Mouse (Mus musculus) erythroblast, embryonic 14.5 days (primary cell): ENCODE measurements around the gene Cnot6.

ENCODE experiments used
- GATA1 ChIP-seq: IDR thresholded peaks from 2 replicates; pipeline ENCODE4 v1.6.1; 2012; ENCODE audit warnings: low read length, inconsistent platforms, mixed read lengths
- TAL1 ChIP-seq: IDR thresholded peaks from 3 replicates; pipeline ENCODE4 v1.6.1; 2012; ENCODE audit warnings: low read length, inconsistent platforms, mixed read lengths

GRCm38 (mm10) chr11:49659470-49659799, 53.1 kb downstream of the Cnot6 start:
- TF ChIP-seq TAL1, result no peak
- TF ChIP-seq GATA1, result no peak
